Mouse (Mus musculus): ENCODE measurements around the gene B3galnt2.
"Not testable (repeated sequence)": the region's sequence is repeated elsewhere in the genome, so short reads cannot be mapped to it uniquely, and the experiment has no call there.

B3galnt2 gene

DNA sequence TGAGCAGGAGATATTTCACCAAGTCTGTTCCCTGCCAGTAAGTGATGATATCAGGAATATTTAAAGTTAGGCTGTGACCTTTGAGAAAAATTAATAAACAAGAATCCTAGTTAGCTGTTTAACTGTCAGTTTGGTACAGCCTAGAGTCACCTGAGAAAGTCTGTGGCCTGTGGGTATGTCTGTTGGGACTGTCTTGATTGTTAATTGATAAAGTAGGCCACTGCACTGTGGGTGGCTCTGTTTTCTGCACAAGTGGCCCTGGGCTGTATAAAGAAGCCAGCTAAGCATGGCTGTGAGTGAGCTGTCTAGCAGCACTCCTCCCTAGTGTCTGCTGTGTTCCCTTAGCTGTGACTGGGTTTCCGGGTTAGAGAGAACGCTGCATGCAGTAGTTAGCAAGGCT lies 34.9 kb downstream of the B3galnt2 start:
- peaks cover 11% of the 10 kb centered on the region for H3K36me3 ChIP-seq (ENCODE audit: control insufficient read depth, insufficient read depth, low read length, poor library complexity, severe bottlenecking)
- H3K27me3 ChIP-seq (ENCODE audit: control insufficient read depth, insufficient read depth, low read length, poor library complexity, severe bottlenecking) = no peaks in the 10 kb centered on the region
- no peak for DNase-seq (ENCODE audit: low read depth, low spot score)

DNA sequence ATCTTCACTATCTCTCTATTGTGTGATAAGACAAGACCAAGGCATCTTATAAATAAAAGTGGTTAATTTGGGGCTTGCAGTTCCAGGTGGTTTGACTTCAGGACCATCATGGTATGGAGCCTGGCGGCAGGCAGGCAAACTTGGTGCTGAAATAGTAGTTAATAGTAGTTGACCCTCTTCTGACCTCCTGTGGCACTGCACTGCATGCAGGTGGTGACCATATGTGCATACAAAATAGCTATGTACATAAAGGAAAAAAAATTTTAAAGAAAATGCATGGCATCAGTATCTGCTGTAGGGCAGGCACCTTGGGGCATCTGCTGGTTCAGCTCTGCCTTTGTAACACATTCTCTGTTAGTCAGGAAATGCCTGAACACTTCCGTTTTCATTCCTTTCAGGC lies 36.1 kb downstream of the B3galnt2 start:
- no peak for DNase-seq (ENCODE audit: low read depth, low spot score)
- no peaks in the 10 kb centered on the region for H3K27me3 ChIP-seq (ENCODE audit: control insufficient read depth, insufficient read depth, low read length, poor library complexity, severe bottlenecking)
- H3K36me3 ChIP-seq (ENCODE audit: control insufficient read depth, insufficient read depth, low read length, poor library complexity, severe bottlenecking) = peaks cover 11% of the 10 kb centered on the region

DNA sequence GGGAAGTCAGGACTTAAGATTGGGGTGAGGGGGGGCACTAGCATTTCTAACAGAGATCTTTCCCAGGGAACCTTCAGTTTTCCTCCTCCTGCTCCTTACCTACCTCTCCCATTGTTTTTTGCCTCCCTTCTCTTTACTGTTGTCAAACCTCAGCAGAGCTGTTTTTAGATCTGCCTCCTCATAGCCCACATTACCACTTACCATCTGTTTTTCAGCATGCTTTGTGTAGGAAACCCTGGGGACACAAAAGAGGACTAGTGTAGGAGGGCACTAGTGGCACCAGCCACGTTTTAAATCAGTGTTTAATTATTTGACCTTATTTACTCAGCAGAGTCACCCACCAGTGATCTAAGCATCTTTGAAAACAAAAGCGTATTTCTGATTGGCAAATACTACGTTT lies 38.8 kb downstream of the B3galnt2 start:
- DNase-seq (ENCODE audit: low read depth, low spot score) = no peak
- H3K27me3 ChIP-seq (ENCODE audit: control insufficient read depth, insufficient read depth, low read length, poor library complexity, severe bottlenecking) = no peaks in the 10 kb centered on the region
- H3K36me3 ChIP-seq (ENCODE audit: control insufficient read depth, insufficient read depth, low read length, poor library complexity, severe bottlenecking) = peaks cover 17% of the 10 kb centered on the region

DNA sequence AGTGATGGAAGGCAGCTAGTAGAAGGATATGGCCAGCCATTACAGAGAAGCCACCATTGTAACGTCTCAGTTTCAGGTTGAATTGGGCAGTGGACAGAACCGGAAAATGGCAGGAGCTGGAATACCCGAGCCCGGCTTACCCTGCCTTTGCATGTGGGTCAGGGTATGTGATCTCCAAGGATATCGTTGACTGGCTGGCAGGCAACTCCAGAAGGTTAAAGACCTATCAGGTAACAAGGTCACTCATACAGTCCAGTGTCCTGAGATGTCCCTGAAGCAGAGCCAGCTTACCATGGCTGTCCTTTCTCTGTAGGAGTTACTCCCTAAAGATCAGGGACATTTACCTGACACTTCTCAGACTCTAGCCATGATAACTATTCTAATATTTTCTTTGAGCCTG lies 40.8 kb downstream of the B3galnt2 start:
- Histone ChIP-seq H3K27me3 (ENCODE audit: control insufficient read depth, insufficient read depth, low read length, poor library complexity, severe bottlenecking) (no peaks in the 10 kb centered on the region), H3K36me3 (ENCODE audit: control insufficient read depth, insufficient read depth, low read length, poor library complexity, severe bottlenecking) (peaks cover 21% of the 10 kb centered on the region)
- no peak for DNase-seq (ENCODE audit: low read depth, low spot score)

DNA sequence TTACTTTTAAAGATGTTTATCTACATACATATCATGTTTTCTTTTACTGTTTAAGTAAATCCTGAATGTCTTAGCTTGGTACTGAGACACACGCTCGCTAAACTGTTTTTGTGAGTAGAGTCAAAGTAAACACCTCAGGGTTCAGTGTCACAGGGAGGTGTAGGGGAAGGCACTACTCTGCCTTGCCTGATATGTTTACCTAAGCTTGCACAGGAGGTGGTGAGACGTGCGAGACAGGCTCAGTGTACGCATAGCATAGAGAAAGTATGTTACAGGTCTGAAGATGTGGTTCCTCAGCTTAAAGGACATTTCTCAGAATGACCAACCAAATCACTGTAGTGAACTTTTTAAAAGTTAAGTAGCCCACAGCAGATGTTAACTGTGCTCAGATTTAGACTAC lies 43.2 kb downstream of the B3galnt2 start:
- no peaks in the 10 kb centered on the region for H3K27me3 ChIP-seq (ENCODE audit: control insufficient read depth, insufficient read depth, low read length, poor library complexity, severe bottlenecking)

DNA sequence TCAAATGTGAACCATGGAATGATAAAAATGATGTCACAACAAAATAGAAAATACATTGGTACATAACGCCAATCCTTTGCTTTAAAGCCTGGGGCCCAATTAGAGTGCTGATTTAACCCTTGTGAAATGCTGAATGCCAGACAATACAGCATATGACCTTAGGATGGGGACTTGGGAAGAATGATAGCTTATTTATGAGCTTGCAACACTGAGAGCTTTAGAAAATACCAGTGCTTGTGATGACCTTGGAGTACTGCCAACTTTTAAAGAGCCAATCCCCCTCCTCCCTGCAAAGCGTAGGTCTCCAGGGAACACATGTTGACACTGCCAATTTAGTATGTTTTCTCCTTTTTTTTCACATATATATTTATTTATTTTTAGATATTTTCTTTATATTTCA lies 48.4 kb downstream of the B3galnt2 start:
- Histone ChIP-seq H3K27me3 (ENCODE audit: control insufficient read depth, insufficient read depth, low read length, poor library complexity, severe bottlenecking) (no peaks in the 10 kb centered on the region), H3K36me3 (ENCODE audit: control insufficient read depth, insufficient read depth, low read length, poor library complexity, severe bottlenecking) (peaks cover 18% of the 10 kb centered on the region)
- no peak for DNase-seq (ENCODE audit: low read depth, low spot score)

More for the DNA sequence above, 43.2 kb downstream of the B3galnt2 start:
- DNase-seq (ENCODE audit: low read depth, low spot score) = no peak
- H3K36me3 ChIP-seq (ENCODE audit: control insufficient read depth, insufficient read depth, low read length, poor library complexity, severe bottlenecking) = peaks cover 19% of the 10 kb centered on the region

DNA sequence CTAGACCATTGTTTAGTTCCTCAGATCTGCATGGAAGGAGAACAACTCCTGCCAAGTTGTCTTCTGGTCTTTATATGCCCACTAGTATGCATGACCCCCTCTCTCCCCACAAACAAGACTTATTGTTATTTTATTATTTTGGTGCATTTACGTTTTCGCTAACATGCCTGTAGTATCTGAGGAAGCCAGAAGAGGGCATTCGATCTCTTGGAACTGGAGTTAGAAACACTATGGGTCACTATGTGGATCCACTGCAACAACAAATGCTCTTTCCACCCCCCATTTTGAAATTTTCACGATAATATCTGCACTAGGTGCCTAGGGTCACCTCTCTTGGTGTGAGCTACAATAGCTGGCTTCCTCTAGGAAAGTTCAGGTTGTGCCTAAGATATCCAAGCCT lies 49.8 kb downstream of the B3galnt2 start:
- Histone ChIP-seq H3K36me3 (ENCODE audit: control insufficient read depth, insufficient read depth, low read length, poor library complexity, severe bottlenecking) (peaks cover 14% of the 10 kb centered on the region), H3K27me3 (ENCODE audit: control insufficient read depth, insufficient read depth, low read length, poor library complexity, severe bottlenecking) (no peaks in the 10 kb centered on the region)
- DNase-seq (ENCODE audit: low read depth, low spot score) = peak; percentile 7

DNA sequence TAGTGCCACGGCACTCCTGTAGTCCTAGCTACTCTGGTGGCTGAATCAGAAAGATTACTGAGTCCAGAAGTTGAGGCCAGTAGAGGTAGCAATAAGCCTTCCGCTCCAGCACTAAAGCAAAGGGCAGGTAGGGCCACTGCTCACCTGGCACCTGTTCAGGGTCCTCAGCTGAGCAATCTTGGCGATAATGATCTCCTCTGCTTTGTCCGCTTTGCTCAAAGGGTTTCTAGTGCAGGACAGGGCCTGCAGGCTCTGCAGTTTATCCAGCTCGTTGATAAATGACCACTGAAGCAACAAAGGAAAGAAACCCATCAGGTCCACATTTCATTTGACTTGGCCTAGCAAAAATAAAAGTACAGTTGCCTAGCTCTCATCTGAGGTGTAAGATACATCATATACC lies 50.7 kb downstream of the B3galnt2 start:
- peaks cover 11% of the 10 kb centered on the region for H3K36me3 ChIP-seq (ENCODE audit: control insufficient read depth, insufficient read depth, low read length, poor library complexity, severe bottlenecking)
- H3K27me3 ChIP-seq (ENCODE audit: control insufficient read depth, insufficient read depth, low read length, poor library complexity, severe bottlenecking) = no peaks in the 10 kb centered on the region
- DNase-seq (ENCODE audit: low read depth, low spot score) = no peak

DNA sequence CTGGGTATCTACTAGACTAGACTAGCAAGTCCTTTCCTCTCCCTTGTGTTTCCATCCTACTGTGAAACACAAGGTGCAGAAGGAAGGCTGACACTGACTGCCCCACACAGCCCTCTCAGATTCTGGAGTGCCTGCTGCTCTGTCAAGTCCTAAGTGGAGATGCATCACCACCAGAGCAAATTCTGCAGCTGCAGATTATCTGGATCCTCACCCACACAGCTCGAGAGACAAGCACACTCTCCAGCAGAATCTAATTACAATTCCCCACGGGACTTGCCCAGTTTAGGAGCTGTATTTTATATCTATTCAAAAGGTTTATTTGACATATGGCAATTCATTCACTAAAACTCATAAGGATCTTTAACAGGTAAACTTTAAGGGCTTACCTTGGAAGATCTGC lies 51.8 kb downstream of the B3galnt2 start:
- DNase-seq (ENCODE audit: low read depth, low spot score) = no peak
- H3K27me3 ChIP-seq (ENCODE audit: control insufficient read depth, insufficient read depth, low read length, poor library complexity, severe bottlenecking) = no peaks in the 10 kb centered on the region
- peaks cover 15% of the 10 kb centered on the region for H3K36me3 ChIP-seq (ENCODE audit: control insufficient read depth, insufficient read depth, low read length, poor library complexity, severe bottlenecking)

DNA sequence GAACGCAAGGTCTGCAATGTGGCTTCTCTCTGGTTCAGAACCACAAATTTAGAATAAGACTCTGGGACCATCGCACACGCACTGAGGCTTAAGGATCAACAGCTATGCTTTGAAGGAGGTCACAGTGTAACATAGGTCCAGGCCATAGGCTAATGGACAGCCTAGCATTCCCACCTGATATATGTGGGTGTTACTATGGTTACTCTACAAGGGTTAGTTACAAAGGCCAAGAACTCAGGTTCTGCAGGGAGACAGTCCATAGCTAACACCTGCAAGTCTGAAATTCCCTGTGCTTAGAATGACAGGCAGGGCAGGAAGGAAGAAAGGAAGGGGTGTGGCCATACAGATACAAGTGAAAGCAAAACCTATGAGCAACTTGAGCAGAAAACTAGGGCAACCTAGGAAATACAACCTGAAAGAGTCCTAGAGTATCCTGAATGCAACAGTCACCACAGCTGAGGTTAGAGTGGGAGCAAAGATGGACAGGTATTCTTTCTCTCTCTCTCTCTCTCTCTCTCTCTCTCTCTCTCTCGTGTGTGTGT lies 57.3 kb downstream of the B3galnt2 start:
- no peak for DNase-seq (ENCODE audit: low read depth, low spot score)
- Histone ChIP-seq H3K36me3 (ENCODE audit: control insufficient read depth, insufficient read depth, low read length, poor library complexity, severe bottlenecking) (peaks cover 8% of the 10 kb centered on the region), H3K27me3 (ENCODE audit: control insufficient read depth, insufficient read depth, low read length, poor library complexity, severe bottlenecking) (no peaks in the 10 kb centered on the region)

DNA sequence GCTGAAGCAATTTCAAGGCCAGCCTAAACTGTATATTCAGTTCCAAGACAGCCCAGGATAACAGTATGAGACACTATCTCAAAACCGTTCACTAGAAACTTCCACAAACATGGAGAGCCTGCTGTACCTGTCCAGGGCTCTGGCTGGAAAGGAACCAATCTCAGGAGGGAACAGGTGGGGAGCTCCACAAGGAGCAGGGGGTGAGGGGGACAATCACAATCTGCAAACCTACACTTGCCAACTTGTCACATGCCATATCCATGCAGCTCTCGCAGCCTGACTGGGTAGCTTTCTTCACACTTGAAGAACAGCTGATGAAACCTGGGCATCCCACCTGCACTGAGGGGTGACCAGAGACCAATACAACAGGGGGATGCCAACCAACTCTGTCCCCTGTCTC lies 59.7 kb downstream of the B3galnt2 start:
- Histone ChIP-seq H3K36me3 (ENCODE audit: control insufficient read depth, insufficient read depth, low read length, poor library complexity, severe bottlenecking) (peaks cover 6% of the 10 kb centered on the region), H3K27me3 (ENCODE audit: control insufficient read depth, insufficient read depth, low read length, poor library complexity, severe bottlenecking) (no peaks in the 10 kb centered on the region)
- DNase-seq (ENCODE audit: low read depth, low spot score) = no peak

DNA sequence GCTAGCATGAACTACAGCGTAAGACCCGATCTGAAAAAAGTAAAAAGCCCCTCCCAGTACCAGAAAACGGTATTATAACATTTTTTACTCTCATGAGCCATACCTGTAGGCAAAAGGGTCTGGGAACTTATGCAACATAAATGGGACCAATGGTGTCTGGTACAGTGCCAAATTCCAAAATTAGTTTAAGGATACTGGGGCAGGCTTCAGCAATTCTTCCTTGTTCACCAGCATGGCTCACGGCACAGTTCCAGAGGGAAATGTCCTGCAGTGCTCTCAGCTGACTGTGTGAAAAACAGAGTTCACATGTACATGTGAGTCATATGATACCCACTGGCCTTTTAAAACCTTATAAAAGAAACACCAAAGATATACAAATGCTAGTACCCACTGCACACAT lies 60.3 kb downstream of the B3galnt2 start:
- no peak for DNase-seq (ENCODE audit: low read depth, low spot score)
- peaks cover 9% of the 10 kb centered on the region for H3K36me3 ChIP-seq (ENCODE audit: control insufficient read depth, insufficient read depth, low read length, poor library complexity, severe bottlenecking)
- no peaks in the 10 kb centered on the region for H3K27me3 ChIP-seq (ENCODE audit: control insufficient read depth, insufficient read depth, low read length, poor library complexity, severe bottlenecking)

DNA sequence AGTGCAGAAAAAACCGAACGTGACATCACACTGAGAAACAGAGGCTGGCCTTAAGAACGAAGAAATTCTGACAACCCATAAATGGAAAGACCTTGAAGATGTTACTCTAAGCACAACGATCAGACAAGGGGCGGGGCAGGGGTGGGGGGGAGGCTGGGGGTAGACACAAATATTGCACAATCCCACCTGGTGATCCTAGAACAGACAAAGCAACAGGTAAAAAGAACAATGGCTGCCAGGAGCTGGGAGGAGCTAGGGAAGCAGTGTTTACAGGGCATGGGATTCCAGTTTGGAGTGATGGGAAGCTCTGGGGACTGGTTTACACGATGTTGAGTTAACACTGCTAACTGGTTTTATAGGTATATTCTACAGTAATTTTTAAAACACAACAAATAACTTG lies 61.3 kb downstream of the B3galnt2 start:
- H3K36me3 ChIP-seq (ENCODE audit: control insufficient read depth, insufficient read depth, low read length, poor library complexity, severe bottlenecking) = peaks cover 6% of the 10 kb centered on the region
- no peak for DNase-seq (ENCODE audit: low read depth, low spot score)
- H3K27me3 ChIP-seq (ENCODE audit: control insufficient read depth, insufficient read depth, low read length, poor library complexity, severe bottlenecking) = no peaks in the 10 kb centered on the region

DNA sequence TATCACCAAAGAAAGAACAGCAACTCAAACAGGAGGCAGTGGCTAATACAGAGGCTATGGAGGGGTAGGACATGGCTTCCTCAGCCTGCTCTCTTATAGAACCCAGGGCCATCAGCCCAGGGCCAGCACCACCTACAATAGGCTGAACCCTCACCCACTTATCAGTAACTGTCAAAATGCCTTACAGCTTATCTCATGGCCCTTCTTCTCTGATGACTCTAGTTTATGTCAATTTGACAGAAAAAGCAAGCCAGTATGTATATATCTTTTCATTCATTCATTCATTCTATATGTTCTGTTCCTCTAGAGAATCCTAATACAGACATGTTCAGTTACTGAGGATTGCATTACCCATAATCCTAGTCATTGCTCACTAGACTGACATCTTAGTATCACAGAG lies 64.0 kb downstream of the B3galnt2 start:
- no peaks in the 10 kb centered on the region for H3K27me3 ChIP-seq (ENCODE audit: control insufficient read depth, insufficient read depth, low read length, poor library complexity, severe bottlenecking)
- peaks cover 5% of the 10 kb centered on the region; the same call in 1 of the 2 replicates for H3K36me3 ChIP-seq (ENCODE audit: control insufficient read depth, insufficient read depth, low read length, poor library complexity, severe bottlenecking)
- DNase-seq (ENCODE audit: low read depth, low spot score) = no peak

DNA sequence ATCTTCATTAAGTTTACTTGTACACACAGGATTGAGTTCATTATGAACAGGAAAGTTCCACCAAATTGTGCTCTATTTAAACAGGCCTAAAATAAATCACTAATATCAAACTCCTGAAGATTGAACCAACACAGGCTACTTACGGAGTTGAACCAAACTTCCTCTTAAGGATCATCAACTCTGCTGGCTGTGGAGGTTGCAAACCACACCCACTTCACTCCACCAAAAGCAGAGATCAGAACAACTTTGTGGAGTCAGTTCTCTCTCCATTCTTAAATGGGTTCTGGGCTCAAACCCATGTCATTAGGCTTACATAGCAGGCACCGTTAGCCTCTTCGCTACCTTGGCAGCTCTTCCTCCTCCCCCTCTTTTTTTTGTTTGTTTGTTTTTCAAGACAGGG lies 64.6 kb downstream of the B3galnt2 start:
- no peaks in the 10 kb centered on the region for H3K27me3 ChIP-seq (ENCODE audit: control insufficient read depth, insufficient read depth, low read length, poor library complexity, severe bottlenecking)
- DNase-seq (ENCODE audit: low read depth, low spot score) = no peak
- peaks cover 5% of the 10 kb centered on the region; the same call in 1 of the 2 replicates for H3K36me3 ChIP-seq (ENCODE audit: control insufficient read depth, insufficient read depth, low read length, poor library complexity, severe bottlenecking)

DNA sequence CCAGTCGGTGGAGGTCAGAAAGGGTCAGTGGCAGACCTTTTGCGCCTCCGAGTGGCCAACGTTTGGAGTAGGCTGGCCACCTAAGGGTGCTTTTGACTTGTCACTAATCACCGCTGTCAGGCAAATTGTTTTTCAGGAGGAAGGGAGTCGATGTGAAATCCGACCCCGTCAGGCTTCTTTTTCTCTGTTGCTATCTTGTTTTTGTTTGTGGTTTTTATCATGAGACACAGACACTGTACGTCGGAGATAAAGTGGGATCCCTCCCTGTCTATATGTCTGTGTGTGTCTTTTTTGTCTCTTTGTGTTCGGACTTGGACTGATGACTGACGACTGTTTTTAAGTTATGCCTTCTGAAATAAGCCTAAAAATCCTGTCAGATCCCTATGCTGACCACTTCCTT lies 67.1 kb downstream of the B3galnt2 start:
- not testable (repeated sequence) for DNase-seq (ENCODE audit: low read depth, low spot score); H3K27me3 ChIP-seq (ENCODE audit: control insufficient read depth, insufficient read depth, low read length, poor library complexity, severe bottlenecking); H3K36me3 ChIP-seq (ENCODE audit: control insufficient read depth, insufficient read depth, low read length, poor library complexity, severe bottlenecking)

Measured in splenic B cell, adult 2 months (primary cell).